Mouse (Mus musculus): Measurements from ENCODE around the gene 6330409D20Rik. TPM values are rescaled to one million over a fixed set of nuclear protein-coding genes. Genes with fewer than 3 reads are reported as not detected.
A peak's percentile ranks its signal among the peaks of the same experiment; 100 is the strongest.

Gene 6330409D20Rik
- polyA plus RNA-seq, 1 experiment from 2014 or later, result 3.5 TPM

GRCm38 (mm10) chr2:32720053-32720452 lies 20.8 kb downstream of the 6330409D20Rik start:
- no peak overlapping the region for H3K4me3 ChIP-seq
- no peaks in the 10 kb centered on the region for H3K9me3 ChIP-seq
- no peak overlapping the region for H3K27ac ChIP-seq (replicated peaks)
- H3K9ac ChIP-seq, result no peak overlapping the region
- no peaks in the 10 kb centered on the region for H3K27me3 ChIP-seq
- WGBS, result 91% methylated on average over 3 of the region's 3 CpGs
- H3K4me1 ChIP-seq (replicated peaks), result peaks cover 5% of the 10 kb centered on the region; the same call in 1 of the 2 replicates
- no peaks in the 10 kb centered on the region for H3K36me3 ChIP-seq
- ATAC-seq (ENCODE audit: low FRiP score, low read depth), result no peak
- no peak overlapping the region for H3K4me2 ChIP-seq

- Histone ChIP-seq H3K9ac (no peak overlapping the region), H3K27ac (replicated peaks) (peak overlapping the region; percentile 31; the same call in 1 of the 2 replicates), H3K27me3 (no peaks in the 10 kb centered on the region), H3K4me2 (no peak overlapping the region), H3K9me3 (no peaks in the 10 kb centered on the region), H3K4me3 (no peak overlapping the region), H3K4me1 (replicated peaks) (peaks cover 18% of the 10 kb centered on the region), H3K36me3 (no peaks in the 10 kb centered on the region)
- 48% methylated on average over 9 of the region's 9 CpGs for WGBS
- ATAC-seq (ENCODE audit: low FRiP score, low read depth), result peak; percentile 57
Measured at GRCm38 (mm10) chr2:32718761-32719160, 22.1 kb downstream of the 6330409D20Rik start.

GRCm38 (mm10) chr2:32714987-32715425 lies 25.8 kb downstream of the 6330409D20Rik start:
- H3K4me1 ChIP-seq (replicated peaks), result peaks cover 36% of the 10 kb centered on the region
- WGBS, result 80% methylated on average over 4 of the region's 4 CpGs
- peaks cover 4% of the 10 kb centered on the region; the same call in 1 of the 2 replicates for H3K36me3 ChIP-seq
- H3K4me3 ChIP-seq, result no peak overlapping the region
- H3K9ac ChIP-seq, result no peak overlapping the region
- H3K9me3 ChIP-seq, result no peaks in the 10 kb centered on the region
- no peaks in the 10 kb centered on the region for H3K27me3 ChIP-seq
- no peak overlapping the region for H3K27ac ChIP-seq (replicated peaks)
- no peak overlapping the region for H3K4me2 ChIP-seq
- ATAC-seq (ENCODE audit: low FRiP score, low read depth), result no peak

- WGBS, result 63% methylated on average over 11 of the region's 11 CpGs
- ATAC-seq (ENCODE audit: low FRiP score, low read depth), result no peak
- Histone ChIP-seq H3K4me1 (replicated peaks) (peaks cover 36% of the 10 kb centered on the region), H3K36me3 (peaks cover 9% of the 10 kb centered on the region), H3K4me3 (peak overlapping the region; percentile 86; the same call in 1 of the 2 replicates), H3K9me3 (no peaks in the 10 kb centered on the region), H3K9ac (peak overlapping the region; percentile 97), H3K4me2 (peak overlapping the region; percentile 85), H3K27me3 (no peaks in the 10 kb centered on the region), H3K27ac (replicated peaks) (peak overlapping the region; percentile 100)
Measured at GRCm38 (mm10) chr2:32714117-32714986, 26.5 kb downstream of the 6330409D20Rik start.

GRCm38 (mm10) chr2:32712934-32713817 lies 27.6 kb downstream of the 6330409D20Rik start, which contains the start of gene Cdk9:
Cdk9 (minus strand) TSS chr2:32713076.
- Histone ChIP-seq H3K36me3 (peaks cover 21% of the 10 kb centered on the region), H3K4me1 (replicated peaks) (peaks cover 30% of the 10 kb centered on the region), H3K4me3 (peak within 1 kb of the TSS; percentile 86), H3K27me3 (no peaks in the 10 kb centered on the region), H3K9me3 (no peaks in the 10 kb centered on the region), H3K4me2 (peak within 1 kb of the TSS; percentile 85), H3K27ac (replicated peaks) (peak within 1 kb of the TSS; percentile 100), H3K9ac (peak within 1 kb of the TSS; percentile 97)
- 1% methylated on average over 52 of the region's 79 CpGs for WGBS
- ATAC-seq (ENCODE audit: low FRiP score, low read depth), result peak; percentile 89

GRCm38 (mm10) chr2:32712586-32712933 lies 28.3 kb downstream of the 6330409D20Rik start:
- peak overlapping the region; percentile 100 for H3K27ac ChIP-seq (replicated peaks)
- H3K27me3 ChIP-seq, result no peaks in the 10 kb centered on the region
- peak; percentile 81 for ATAC-seq (ENCODE audit: low FRiP score, low read depth)
- peak overlapping the region; percentile 97 for H3K9ac ChIP-seq
- no peaks in the 10 kb centered on the region for H3K9me3 ChIP-seq
- WGBS, result 0% methylated on average over 36 of the region's 44 CpGs
- peak overlapping the region; percentile 85 for H3K4me2 ChIP-seq
- peaks cover 30% of the 10 kb centered on the region for H3K4me1 ChIP-seq (replicated peaks)
- peaks cover 25% of the 10 kb centered on the region for H3K36me3 ChIP-seq
- peak overlapping the region; percentile 86 for H3K4me3 ChIP-seq

- H3K36me3 ChIP-seq, result peaks cover 26% of the 10 kb centered on the region
- H3K27me3 ChIP-seq, result no peaks in the 10 kb centered on the region
- peak overlapping the region; percentile 86 for H3K4me3 ChIP-seq
- H3K4me2 ChIP-seq, result peak overlapping the region; percentile 85
- peak overlapping the region; percentile 100 for H3K27ac ChIP-seq (replicated peaks)
- H3K4me1 ChIP-seq (replicated peaks), result peaks cover 30% of the 10 kb centered on the region
- H3K9me3 ChIP-seq, result no peaks in the 10 kb centered on the region
- ATAC-seq (ENCODE audit: low FRiP score, low read depth), result peak; percentile 17; the same call in 1 of the 2 replicates
- H3K9ac ChIP-seq, result peak overlapping the region; percentile 97
- under 1% methylated on average over 41 of the region's 41 CpGs for WGBS
Measured at GRCm38 (mm10) chr2:32712108-32712551, 28.7 kb downstream of the 6330409D20Rik start.

GRCm38 (mm10) chr2:32711301-32712056 lies 29.3 kb downstream of the 6330409D20Rik start:
- no peak for ATAC-seq (ENCODE audit: low FRiP score, low read depth)
- Histone ChIP-seq H3K4me3 (peak overlapping the region; percentile 86), H3K27me3 (no peaks in the 10 kb centered on the region), H3K36me3 (peaks cover 33% of the 10 kb centered on the region), H3K4me2 (peak overlapping the region; percentile 85), H3K9me3 (no peaks in the 10 kb centered on the region), H3K9ac (peak overlapping the region; percentile 97), H3K4me1 (replicated peaks) (peaks cover 30% of the 10 kb centered on the region), H3K27ac (replicated peaks) (peak overlapping the region; percentile 100; the same call in 1 of the 2 replicates)
- WGBS, result 29% methylated on average over 9 of the region's 9 CpGs

- no peak overlapping the region for H3K4me3 ChIP-seq
- no peak overlapping the region for H3K9ac ChIP-seq
- H3K27ac ChIP-seq (replicated peaks), result no peak overlapping the region
- WGBS, result 89% methylated on average over 5 of the region's 5 CpGs
- H3K4me1 ChIP-seq (replicated peaks), result peaks cover 30% of the 10 kb centered on the region
- H3K4me2 ChIP-seq, result no peak overlapping the region
- no peak for ATAC-seq (ENCODE audit: low FRiP score, low read depth)
- no peaks in the 10 kb centered on the region for H3K9me3 ChIP-seq
- no peaks in the 10 kb centered on the region for H3K27me3 ChIP-seq
- H3K36me3 ChIP-seq, result peaks cover 43% of the 10 kb centered on the region
Measured at GRCm38 (mm10) chr2:32710425-32710824, 30.4 kb downstream of the 6330409D20Rik start.

GRCm38 (mm10) chr2:32709521-32710137 lies 31.2 kb downstream of the 6330409D20Rik start:
- Histone ChIP-seq H3K4me1 (replicated peaks) (peaks cover 26% of the 10 kb centered on the region), H3K36me3 (peaks cover 51% of the 10 kb centered on the region), H3K27ac (replicated peaks) (no peak overlapping the region), H3K4me3 (no peak overlapping the region), H3K4me2 (no peak overlapping the region), H3K9ac (no peak overlapping the region), H3K9me3 (no peaks in the 10 kb centered on the region), H3K27me3 (no peaks in the 10 kb centered on the region)
- 93% methylated on average over 20 of the region's 20 CpGs for WGBS
- no peak for ATAC-seq (ENCODE audit: low FRiP score, low read depth)

- no peak overlapping the region for H3K9ac ChIP-seq
- H3K36me3 ChIP-seq, result peaks cover 59% of the 10 kb centered on the region
- WGBS, result 39% methylated on average over 3 of the region's 3 CpGs
- H3K4me1 ChIP-seq (replicated peaks), result peaks cover 16% of the 10 kb centered on the region
- no peak for ATAC-seq (ENCODE audit: low FRiP score, low read depth)
- no peak overlapping the region for H3K4me2 ChIP-seq
- H3K9me3 ChIP-seq, result no peaks in the 10 kb centered on the region
- no peak overlapping the region for H3K27ac ChIP-seq (replicated peaks)
- H3K27me3 ChIP-seq, result no peaks in the 10 kb centered on the region
- no peak overlapping the region for H3K4me3 ChIP-seq
Measured at GRCm38 (mm10) chr2:32708643-32709042, 32.2 kb downstream of the 6330409D20Rik start.

Data from hindbrain, embryonic 15.5 days (tissue).